Mouse (Mus musculus) limb, embryonic 14.5 days (tissue): ENCODE data around the gene Def8. TPM values are rescaled to one million over a fixed set of nuclear protein-coding genes. Genes with fewer than 3 reads are reported as not detected.

Experiments
- ATAC-seq: fragments of 200-750 bp; cut with Nextera tagmentation; 2 replicates; pipeline ENCODE4 v1.8.0; 2017; ENCODE audit warnings: low read depth, moderate number of reproducible peaks, moderate TSS enrichment; ENCODE audit not compliant: low FRiP score
- DNase-seq: peaks from one replicate; pipeline ENCODE4 v3.0.0-alpha.2; 2015; ENCODE audit warnings: low spot score
- H3K27ac ChIP-seq: fragments of 300-500 bp; sonication (generic); replicated peaks from 2 replicates; pipeline ENCODE4 v1.5.1; 2014; ENCODE audit warnings: low read depth, mild to moderate bottlenecking, low read length, moderate library complexity, mixed read lengths
- H3K27me3 ChIP-seq: fragments of 300-500 bp; sonication (generic); 2 replicates; pipeline ENCODE4 v1.6.1; 2014; ENCODE audit warnings: low read length, mixed read lengths; ENCODE audit not compliant: control insufficient read depth, insufficient read depth
- H3K36me3 ChIP-seq: fragments of 300-500 bp; sonication (generic); 2 replicates; pipeline ENCODE4 v1.6.1; 2014; ENCODE audit warnings: mild to moderate bottlenecking, low read length, moderate library complexity, mixed read lengths; ENCODE audit not compliant: control insufficient read depth, insufficient read depth
- H3K4me1 ChIP-seq: fragments of 300-500 bp; sonication (generic); 2 replicates; pipeline ENCODE4 v1.6.1; 2014; ENCODE audit warnings: antibody characterized with exemption, low read length, mixed read lengths; ENCODE audit not compliant: control insufficient read depth, insufficient read depth
- H3K4me2 ChIP-seq: fragments of 300-500 bp; sonication (generic); replicated peaks from 2 replicates; pipeline ENCODE4 v1.6.1; 2014; ENCODE audit warnings: low read depth, mild to moderate bottlenecking, low read length, moderate library complexity; ENCODE audit not compliant: severe bottlenecking
- H3K4me3 ChIP-seq: fragments of 300-500 bp; sonication (generic); replicated peaks from 2 replicates; pipeline ENCODE4 v1.5.1; 2014; ENCODE audit warnings: low read length
- H3K9ac ChIP-seq: fragments of 300-500 bp; sonication (generic); 2 replicates; pipeline ENCODE4 v1.6.1; 2014; ENCODE audit warnings: mild to moderate bottlenecking, low read depth, low read length, moderate library complexity; ENCODE audit not compliant: severe bottlenecking
- H3K9me3 ChIP-seq: fragments of 300-500 bp; sonication (generic); 2 replicates; pipeline ENCODE4 v1.6.1; 2016; ENCODE audit warnings: low read length; ENCODE audit not compliant: control insufficient read depth
- POLR2A ChIP-seq: fragments of 200-500 bp; IDR thresholded peaks from 2 replicates; pipeline ENCODE4 v1.8.0; 2012; ENCODE audit warnings: inconsistent platforms, mild to moderate bottlenecking, moderate library complexity, borderline replicate concordance; ENCODE audit not compliant: insufficient read depth, insufficient read length; ENCODE audit errors: extremely low read depth
- WGBS: fragments of 180-500 bp; shearing (Covaris S2); extraction: QIAGEN DNeasy Blood & Tissue Kit; methylation state at CpG from one replicate; pipeline ENCODE4 v1.1.7; 2014; 5-methylcytosine and 5-hydroxymethylcytosine counted together
- polyA plus RNA-seq, 2 experiments: library from polyadenylated mRNA; depleted of rRNA in 1 of 2; stranded (reverse) in 1 of 2; unstranded in 1 of 2; fragments of >200 nt; fragmentation: Nextera tagmentation in 1 of 2; extraction: Ambion mirVana in 1 of 2; gene quantifications; 2 replicates each; pipeline versions ENCODE4 v1.2.1 to v1.2.3; 2012 to 2014

The Def8 gene
- polyA plus RNA-seq, 2 experiments, result 37.1 to 42.2 TPM

DNA sequence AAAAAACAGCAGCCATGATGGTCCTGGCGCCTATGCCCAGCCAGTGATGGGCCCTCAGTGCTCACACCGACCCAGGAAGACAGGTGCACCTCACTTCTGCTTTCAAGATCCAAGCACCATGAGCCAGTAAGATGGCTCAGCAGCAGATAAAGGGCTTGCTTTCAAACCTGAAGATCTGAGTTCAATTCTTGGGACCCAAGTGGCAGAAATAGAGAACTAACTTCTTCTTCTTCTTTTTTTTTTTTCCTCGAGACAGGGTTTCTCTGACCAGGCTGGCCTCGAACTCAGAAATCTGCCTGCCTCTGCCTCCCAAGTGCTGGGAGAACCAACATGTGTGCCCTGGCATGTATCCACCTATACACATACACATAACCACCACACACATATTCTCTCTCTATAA is 3.6 kb upstream of the Def8 start:
- 77% methylated on average over 4 of the region's 4 CpGs for WGBS
- no peaks in the 10 kb centered on the region for H3K27me3 ChIP-seq
- no peak overlapping the region for H3K9ac ChIP-seq
- DNase-seq (no peak), ATAC-seq (no peak)
- H3K4me3 ChIP-seq, result no peak overlapping the region
- H3K4me2 ChIP-seq, result no peak overlapping the region
- H3K27ac ChIP-seq, result no peak overlapping the region
- TF ChIP-seq POLR2A, result no peak
- no peaks in the 10 kb centered on the region for H3K9me3 ChIP-seq
- H3K4me1 ChIP-seq, result no peaks in the 10 kb centered on the region
- H3K36me3 ChIP-seq, result no peaks in the 10 kb centered on the region

- 93% methylated on average over 34 of the region's 34 CpGs for WGBS
- Histone ChIP-seq H3K4me2 (no peak overlapping the region), H3K4me3 (no peak overlapping the region), H3K4me1 (no peaks in the 10 kb centered on the region), H3K9me3 (no peaks in the 10 kb centered on the region), H3K27me3 (no peaks in the 10 kb centered on the region), H3K36me3 (no peaks in the 10 kb centered on the region), H3K9ac (no peak overlapping the region), H3K27ac (no peak overlapping the region)
- DNase-seq (no peak), ATAC-seq (no peak)
- no peak for TF ChIP-seq POLR2A
Observed at GRCm38 (mm10) chr8:123420525-123421281, 2.6 kb upstream of the Def8 start.

GRCm38 (mm10) chr8:123421325-123421724 is 2.0 kb upstream of the Def8 start:
- no peaks in the 10 kb centered on the region for H3K36me3 ChIP-seq
- ATAC-seq, result no peak
- 89% methylated on average over 19 of the region's 19 CpGs for WGBS
- no peak overlapping the region for H3K9ac ChIP-seq
- no peak for DNase-seq
- no peaks in the 10 kb centered on the region for H3K27me3 ChIP-seq
- H3K4me1 ChIP-seq, result no peaks in the 10 kb centered on the region
- peaks cover 2% of the 10 kb centered on the region; the same call in 1 of the 2 replicates for H3K9me3 ChIP-seq
- H3K4me2 ChIP-seq, result no peak overlapping the region
- no peak overlapping the region for H3K27ac ChIP-seq
- H3K4me3 ChIP-seq, result no peak overlapping the region
- no peak for TF ChIP-seq POLR2A

DNA sequence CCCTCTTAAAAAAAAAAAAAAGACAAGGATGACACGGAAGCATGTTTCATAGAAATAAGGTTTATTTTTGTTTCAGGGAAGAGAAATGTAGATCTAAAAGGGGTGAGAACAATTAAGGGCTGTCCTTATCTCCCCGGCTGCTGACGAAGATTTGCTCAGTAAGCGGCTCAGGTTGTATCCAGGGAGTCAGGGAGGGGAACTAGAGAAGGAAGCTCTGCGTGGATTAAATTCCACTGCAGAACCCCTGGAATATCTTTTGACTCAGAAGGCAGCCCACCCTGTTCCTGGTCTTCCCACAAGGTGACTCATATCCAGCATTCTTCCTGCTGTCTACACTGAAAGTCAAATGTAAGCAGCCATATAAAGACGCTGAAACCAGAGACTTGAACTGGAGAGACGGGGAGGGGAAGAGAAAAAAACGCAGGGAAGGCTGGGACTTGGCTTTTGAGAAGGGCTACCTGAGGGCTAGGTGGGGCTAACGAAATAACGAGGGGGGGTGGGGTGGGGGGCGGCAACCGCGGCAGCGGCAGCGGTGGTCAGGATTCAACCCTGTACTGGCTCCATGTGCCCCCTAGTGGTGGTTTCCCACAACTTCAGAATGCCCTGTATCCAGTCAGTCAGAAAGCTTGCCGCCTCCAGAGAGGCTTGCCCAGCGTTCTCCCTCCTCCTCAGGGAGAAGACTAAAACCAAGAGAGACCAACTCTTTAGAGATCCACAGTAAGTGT is 1.1 kb upstream of the Def8 start:
- H3K9me3 ChIP-seq, result peaks cover 11% of the 10 kb centered on the region
- H3K9ac ChIP-seq, result no peak overlapping the region
- no peak for TF ChIP-seq POLR2A
- WGBS, result 23% methylated on average over 12 of the region's 17 CpGs
- no peaks in the 10 kb centered on the region for H3K36me3 ChIP-seq
- no peak for ATAC-seq
- no peak overlapping the region for H3K4me3 ChIP-seq
- no peaks in the 10 kb centered on the region for H3K4me1 ChIP-seq
- H3K27ac ChIP-seq, result no peak overlapping the region
- no peaks in the 10 kb centered on the region for H3K27me3 ChIP-seq
- DNase-seq, result peak; percentile 67
- peak overlapping the region; percentile 41 for H3K4me2 ChIP-seq

DNA sequence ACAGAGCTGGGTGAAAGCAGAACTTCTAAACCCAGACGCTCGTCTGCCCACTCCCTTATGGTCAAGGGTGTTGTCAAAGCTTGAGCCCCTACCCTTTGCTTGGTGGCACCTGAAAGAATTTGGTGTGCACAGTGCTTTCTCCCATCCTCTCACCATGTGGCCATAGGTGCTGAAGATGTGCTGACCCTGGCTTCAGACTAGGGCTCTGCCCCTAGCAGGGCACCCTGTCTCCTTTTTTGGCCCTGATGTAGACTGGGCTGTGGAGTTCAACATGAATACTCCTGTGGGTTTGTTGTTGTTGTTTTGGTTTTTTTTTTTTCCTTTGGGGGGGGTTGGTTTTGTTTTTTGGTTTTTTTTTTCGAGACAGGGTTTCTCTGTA is 557 bp upstream of the Def8 start:
- Histone ChIP-seq H3K9me3 (peaks cover 16% of the 10 kb centered on the region), H3K27me3 (no peaks in the 10 kb centered on the region), H3K36me3 (no peaks in the 10 kb centered on the region), H3K4me2 (no peak overlapping the region), H3K4me1 (no peaks in the 10 kb centered on the region), H3K27ac (no peak overlapping the region), H3K9ac (no peak overlapping the region), H3K4me3 (no peak overlapping the region)
- DNase-seq (no peak), ATAC-seq (no peak)
- no peak for TF ChIP-seq POLR2A
- WGBS, result 18% methylated on average over 3 of the region's 3 CpGs
